Mouse (Mus musculus): ENCODE measurements around the gene Scgb3a1. TPM values are rescaled to one million over a fixed set of nuclear protein-coding genes. Genes with fewer than 3 reads are reported as not detected.

Gene Scgb3a1
- polyA plus RNA-seq, 1 experiment, result not detected

DNA sequence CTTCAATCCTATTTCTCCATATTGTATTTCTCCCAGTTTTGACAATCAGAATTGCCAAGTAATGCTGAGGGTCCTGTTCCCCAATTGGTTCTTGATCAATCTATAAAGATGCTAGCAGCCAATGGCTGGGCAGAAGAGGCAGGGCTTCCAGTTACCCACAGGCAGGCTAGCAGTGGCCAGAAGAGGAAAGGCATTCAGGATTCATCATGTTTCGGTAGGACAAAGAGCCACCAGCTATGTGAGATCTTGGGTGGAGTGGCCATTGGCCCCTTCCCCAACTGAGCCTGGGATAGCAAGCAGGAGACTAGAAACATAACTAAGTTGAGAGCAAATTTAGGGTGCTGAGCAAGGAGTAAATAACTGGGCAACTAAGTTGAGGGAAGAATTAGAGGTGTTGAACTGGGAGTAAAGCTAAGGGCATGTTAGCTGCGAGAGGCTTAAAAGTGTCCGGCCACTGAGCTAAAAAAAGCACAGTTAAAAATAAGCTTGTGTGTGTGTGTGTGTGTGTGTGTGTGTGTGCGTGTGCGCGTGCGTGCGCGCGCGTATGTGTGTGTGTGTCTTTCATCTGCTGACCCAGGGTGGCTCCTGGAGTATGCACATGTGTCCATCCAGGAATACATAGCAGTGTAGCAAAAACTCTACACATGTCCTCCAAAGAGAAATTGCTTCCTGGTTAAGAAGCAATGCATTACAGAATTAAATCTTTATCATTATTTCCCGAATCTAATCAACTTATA, 21.0 kb downstream of the Scgb3a1 start:
- 95% methylated on average over 12 of the region's 12 CpGs for WGBS
- TF ChIP-seq CTCF (conservative IDR thresholded peaks at IDR 0.05; ENCODE audit: insufficient read depth, insufficient read length, low read depth, low read length), result no peak
- no peak for TF ChIP-seq POLR2A (IDR thresholded peaks at IDR 0.05; ENCODE audit: low read depth, low read length)
- no peaks in the 10 kb centered on the region for H3K27me3 ChIP-seq (replicated peaks; ENCODE audit: control insufficient read depth, insufficient read depth, low read length)
- H3K27ac ChIP-seq (ENCODE audit: insufficient read depth, low read depth, low read length), result no peak overlapping the region
- DNase-seq, result no peak
- peaks cover 11% of the 10 kb centered on the region for H3K36me3 ChIP-seq (ENCODE audit: control insufficient read depth, insufficient read depth, low read length)
- H3K4me3 ChIP-seq (ENCODE audit: insufficient read depth, low read depth, low read length), result no peak overlapping the region
- H3K4me1 ChIP-seq (ENCODE audit: control insufficient read depth, insufficient read depth, low read length), result no peaks in the 10 kb centered on the region

DNA sequence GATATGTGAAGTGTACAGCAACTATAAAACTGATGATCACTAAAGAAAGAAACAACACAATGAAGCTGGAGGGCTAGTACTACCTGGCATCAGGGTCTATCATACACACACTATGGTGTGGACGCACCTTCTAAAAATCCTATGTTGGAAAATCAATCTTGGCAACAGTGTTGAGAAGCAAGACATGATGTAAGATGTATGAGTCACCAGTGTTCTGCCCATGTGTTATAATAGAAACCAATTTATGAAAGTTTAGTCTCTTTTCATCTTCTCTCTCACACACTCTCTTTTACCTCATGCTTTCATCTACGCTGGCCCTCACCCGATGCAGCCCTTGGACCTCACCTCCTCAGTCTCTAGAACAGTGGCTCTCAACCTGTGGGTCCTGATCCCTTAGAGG, 31.6 kb downstream of the Scgb3a1 start:
- Histone ChIP-seq H3K27ac (ENCODE audit: insufficient read depth, low read depth, low read length) (no peak overlapping the region; the same call in 1 of the 2 replicates), H3K27me3 (replicated peaks; ENCODE audit: control insufficient read depth, insufficient read depth, low read length) (no peaks in the 10 kb centered on the region), H3K36me3 (ENCODE audit: control insufficient read depth, insufficient read depth, low read length) (no peaks in the 10 kb centered on the region), H3K4me1 (ENCODE audit: control insufficient read depth, insufficient read depth, low read length) (peaks cover 7% of the 10 kb centered on the region; the same call in 1 of the 2 replicates), H3K4me3 (ENCODE audit: insufficient read depth, low read depth, low read length) (no peak overlapping the region)
- WGBS, result 83% methylated on average over 3 of the region's 3 CpGs
- no peak for DNase-seq
- TF ChIP-seq POLR2A (IDR thresholded peaks at IDR 0.05; ENCODE audit: low read depth, low read length), result no peak
- TF ChIP-seq CTCF (conservative IDR thresholded peaks at IDR 0.05; ENCODE audit: insufficient read depth, insufficient read length, low read depth, low read length), result no peak

- no peaks in the 10 kb centered on the region for H3K36me3 ChIP-seq (ENCODE audit: control insufficient read depth, insufficient read depth, low read length)
- WGBS, result 55% methylated on average over 2 of the region's 2 CpGs
- peak; percentile 38 for DNase-seq
These were observed 32.3 kb downstream of the Scgb3a1 start for GRCm38 (mm10) chr11:49695695-49696094.

GRCm38 (mm10) chr11:49696472-49696871, 33.1 kb downstream of the Scgb3a1 start:
- 85% methylated on average over 2 of the region's 2 CpGs for WGBS
- no peaks in the 10 kb centered on the region for H3K36me3 ChIP-seq (ENCODE audit: control insufficient read depth, insufficient read depth, low read length)
- TF ChIP-seq POLR2A (IDR thresholded peaks at IDR 0.05; ENCODE audit: low read depth, low read length), result no peak
- TF ChIP-seq CTCF (conservative IDR thresholded peaks at IDR 0.05; ENCODE audit: insufficient read depth, insufficient read length, low read depth, low read length), result no peak
- H3K4me3 ChIP-seq (ENCODE audit: insufficient read depth, low read depth, low read length), result no peak overlapping the region
- H3K4me1 ChIP-seq (ENCODE audit: control insufficient read depth, insufficient read depth, low read length), result peaks cover 7% of the 10 kb centered on the region; the same call in 1 of the 2 replicates
- peak overlapping the region; percentile 17; the same call in 1 of the 2 replicates for H3K27ac ChIP-seq (ENCODE audit: insufficient read depth, low read depth, low read length)
- DNase-seq, result no peak
- no peaks in the 10 kb centered on the region for H3K27me3 ChIP-seq (replicated peaks; ENCODE audit: control insufficient read depth, insufficient read depth, low read length)

More at GRCm38 (mm10) chr11:49695695-49696094, 32.3 kb downstream of the Scgb3a1 start:
- Histone ChIP-seq H3K4me3 (ENCODE audit: insufficient read depth, low read depth, low read length) (no peak overlapping the region), H3K4me1 (ENCODE audit: control insufficient read depth, insufficient read depth, low read length) (peaks cover 7% of the 10 kb centered on the region; the same call in 1 of the 2 replicates), H3K27ac (ENCODE audit: insufficient read depth, low read depth, low read length) (peak overlapping the region; percentile 59; the same call in 1 of the 2 replicates), H3K27me3 (replicated peaks; ENCODE audit: control insufficient read depth, insufficient read depth, low read length) (no peaks in the 10 kb centered on the region)
- no peak for TF ChIP-seq POLR2A (IDR thresholded peaks at IDR 0.05; ENCODE audit: low read depth, low read length)

DNA sequence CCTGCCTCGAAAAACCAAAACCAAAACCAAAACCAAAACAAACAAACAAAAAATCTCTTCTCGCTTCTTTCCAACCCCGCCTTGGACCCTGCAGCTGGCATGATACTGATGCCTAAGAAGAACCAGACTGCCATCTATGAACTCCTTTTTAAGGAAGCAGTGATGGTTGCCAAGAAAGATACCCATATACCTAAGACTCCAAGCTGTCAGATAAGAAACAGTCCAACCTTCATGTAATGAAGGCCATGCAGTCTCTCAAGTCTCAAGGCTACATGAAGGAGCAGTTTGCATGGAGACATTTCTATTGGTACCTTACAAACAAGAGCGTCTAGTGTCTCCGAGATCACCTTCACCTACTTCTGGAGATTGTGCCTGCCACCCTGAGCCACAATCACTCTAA, 34.4 kb downstream of the Scgb3a1 start:
- Histone ChIP-seq H3K36me3 (ENCODE audit: control insufficient read depth, insufficient read depth, low read length) (peaks cover 2% of the 10 kb centered on the region), H3K4me1 (ENCODE audit: control insufficient read depth, insufficient read depth, low read length) (peaks cover 7% of the 10 kb centered on the region; the same call in 1 of the 2 replicates), H3K4me3 (ENCODE audit: insufficient read depth, low read depth, low read length) (no peak overlapping the region), H3K27me3 (replicated peaks; ENCODE audit: control insufficient read depth, insufficient read depth, low read length) (no peaks in the 10 kb centered on the region), H3K27ac (ENCODE audit: insufficient read depth, low read depth, low read length) (no peak overlapping the region; the same call in 1 of the 2 replicates)
- DNase-seq, result no peak
- TF ChIP-seq POLR2A (IDR thresholded peaks at IDR 0.05; ENCODE audit: low read depth, low read length) (no peak), CTCF (conservative IDR thresholded peaks at IDR 0.05; ENCODE audit: insufficient read depth, insufficient read length, low read depth, low read length) (no peak)
- 84% methylated on average over 5 of the region's 5 CpGs for WGBS

DNA sequence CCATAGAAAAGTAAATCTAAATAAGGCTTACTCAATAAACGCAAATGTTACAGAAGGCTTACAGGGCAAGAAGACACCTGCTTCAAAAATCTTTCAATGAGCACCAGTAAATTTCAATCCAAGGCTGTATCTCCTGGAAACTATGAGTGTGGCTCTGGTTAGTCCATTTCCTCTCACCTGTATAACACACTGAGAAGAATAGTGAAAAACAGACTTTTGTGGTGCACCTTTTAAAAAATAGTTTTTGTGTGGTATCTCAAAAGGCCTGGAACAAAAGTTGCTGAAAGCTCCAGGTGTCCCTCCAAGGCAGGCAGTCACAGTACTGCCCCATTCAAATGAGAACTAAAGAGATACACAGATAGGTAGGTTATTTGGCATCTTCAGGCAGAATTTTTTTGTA, 35.7 kb downstream of the Scgb3a1 start:
- 88% methylated on average over 1 of the region's 1 CpGs for WGBS

GRCm38 (mm10) chr11:49702014-49702413, 38.6 kb downstream of the Scgb3a1 start:
- Histone ChIP-seq H3K4me1 (ENCODE audit: control insufficient read depth, insufficient read depth, low read length) (no peaks in the 10 kb centered on the region; the same call in 1 of the 2 replicates), H3K27me3 (replicated peaks; ENCODE audit: control insufficient read depth, insufficient read depth, low read length) (no peaks in the 10 kb centered on the region), H3K36me3 (ENCODE audit: control insufficient read depth, insufficient read depth, low read length) (peaks cover 2% of the 10 kb centered on the region), H3K27ac (ENCODE audit: insufficient read depth, low read depth, low read length) (no peak overlapping the region), H3K4me3 (ENCODE audit: insufficient read depth, low read depth, low read length) (no peak overlapping the region)
- TF ChIP-seq POLR2A (IDR thresholded peaks at IDR 0.05; ENCODE audit: low read depth, low read length) (no peak), CTCF (conservative IDR thresholded peaks at IDR 0.05; ENCODE audit: insufficient read depth, insufficient read length, low read depth, low read length) (no peak)
- WGBS, result 95% methylated on average over 8 of the region's 8 CpGs
- DNase-seq, result no peak

More for the DNA sequence above, 35.7 kb downstream of the Scgb3a1 start:
- no peak overlapping the region for H3K27ac ChIP-seq (ENCODE audit: insufficient read depth, low read depth, low read length)
- no peaks in the 10 kb centered on the region for H3K27me3 ChIP-seq (replicated peaks; ENCODE audit: control insufficient read depth, insufficient read depth, low read length)
- no peak for DNase-seq
- peaks cover 7% of the 10 kb centered on the region; the same call in 1 of the 2 replicates for H3K4me1 ChIP-seq (ENCODE audit: control insufficient read depth, insufficient read depth, low read length)
- TF ChIP-seq CTCF (conservative IDR thresholded peaks at IDR 0.05; ENCODE audit: insufficient read depth, insufficient read length, low read depth, low read length), result no peak
- no peak for TF ChIP-seq POLR2A (IDR thresholded peaks at IDR 0.05; ENCODE audit: low read depth, low read length)
- H3K4me3 ChIP-seq (ENCODE audit: insufficient read depth, low read depth, low read length), result no peak overlapping the region
- H3K36me3 ChIP-seq (ENCODE audit: control insufficient read depth, insufficient read depth, low read length), result peaks cover 2% of the 10 kb centered on the region
